Mouse (Mus musculus): ENCODE measurements around the gene Tead2. TPM values are rescaled to one million over a fixed set of nuclear protein-coding genes. Genes with fewer than 3 reads are reported as not detected.
A peak's percentile ranks its signal among the peaks of the same experiment; 100 is the strongest.

The Tead2 gene
- polyA plus RNA-seq, 1 experiment from 2014 or later = 5.1 TPM

DNA sequence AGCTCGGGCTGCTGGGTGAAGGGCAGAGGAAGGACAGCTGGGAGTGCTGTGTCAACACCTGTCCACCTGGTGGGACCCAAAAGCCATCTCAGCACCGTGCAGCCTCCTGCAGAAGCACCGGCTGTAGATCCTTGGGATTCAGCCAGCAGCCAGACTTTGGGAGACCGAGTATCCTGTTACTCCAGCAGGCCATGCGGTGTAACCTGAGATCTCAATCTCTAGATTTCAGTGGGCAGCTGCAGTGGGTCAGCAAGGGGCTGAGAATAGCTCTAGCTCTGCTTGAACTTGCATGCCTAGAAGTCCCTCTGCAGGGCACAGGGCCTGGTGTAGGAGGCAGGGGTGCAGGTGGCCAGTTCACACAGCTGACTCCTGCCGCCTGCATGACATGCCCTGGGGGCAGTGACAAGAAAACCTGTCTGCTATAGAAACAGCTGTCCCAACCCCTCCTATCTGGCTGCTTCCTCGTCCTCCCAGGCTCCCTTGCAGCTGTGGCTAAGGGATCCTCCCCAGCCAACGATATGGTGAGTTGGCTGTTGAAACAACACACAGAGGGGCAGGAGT, 23.7 kb upstream of the Tead2 start:
- no peak for DNase-seq (ENCODE audit: low spot score)

- no peak for DNase-seq (ENCODE audit: low spot score)
Measured at GRCm38 (mm10) chr7:45192585-45193310, 22.8 kb upstream of the Tead2 start.

- DNase-seq (ENCODE audit: low spot score) = no peak
Measured at GRCm38 (mm10) chr7:45193406-45193805, 22.1 kb upstream of the Tead2 start.

- DNase-seq (ENCODE audit: low spot score) = no peak
Measured at GRCm38 (mm10) chr7:45193871-45194785, 21.4 kb upstream of the Tead2 start.

- DNase-seq (ENCODE audit: low spot score) = no peak
Measured at GRCm38 (mm10) chr7:45195341-45196175, 20.0 kb upstream of the Tead2 start.

DNA sequence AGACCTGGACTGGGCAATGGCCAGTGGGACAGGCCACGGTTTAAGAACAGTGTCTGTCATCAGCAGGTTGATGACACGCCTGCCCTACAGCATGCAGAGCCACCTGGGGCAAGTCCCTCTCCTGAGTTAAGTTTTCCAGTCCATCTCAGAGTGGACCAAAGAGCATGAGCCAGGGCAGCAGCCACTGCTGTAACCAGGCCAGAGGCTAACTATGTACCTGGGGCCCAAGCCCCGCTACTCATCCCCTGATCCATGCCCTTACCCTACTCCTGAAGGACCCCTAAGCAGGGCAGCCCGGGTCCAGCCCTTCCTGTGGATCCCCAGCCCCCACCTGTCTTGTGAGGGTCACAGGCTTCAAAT, 19.4 kb upstream of the Tead2 start:
- no peak for DNase-seq (ENCODE audit: low spot score)

GRCm38 (mm10) chr7:45196994-45197393, 18.6 kb upstream of the Tead2 start:
- no peak for DNase-seq (ENCODE audit: low spot score)

DNA sequence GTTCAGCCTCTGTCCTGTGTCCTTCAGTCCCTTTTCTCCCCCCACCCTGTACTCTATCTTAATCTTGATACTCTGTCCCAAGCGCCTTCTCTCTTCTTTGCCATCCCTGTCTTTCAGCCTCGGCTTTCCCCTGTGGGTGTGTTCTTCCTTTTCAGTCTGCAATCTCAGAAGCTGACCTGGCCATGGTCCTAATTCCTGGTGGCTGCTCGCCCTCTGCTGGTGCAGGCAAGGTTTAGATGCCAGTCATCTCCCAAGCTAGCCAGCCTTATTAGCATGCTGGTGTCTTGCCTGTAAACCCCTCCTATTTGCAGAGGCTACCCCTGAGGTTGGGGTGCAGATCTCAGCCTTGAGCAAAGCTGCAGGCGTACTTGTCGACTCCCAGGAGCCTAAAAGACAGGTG, 17.1 kb upstream of the Tead2 start:
- no peak for DNase-seq (ENCODE audit: low spot score)

GRCm38 (mm10) chr7:45198961-45199360, 16.6 kb upstream of the Tead2 start:
- no peak for DNase-seq (ENCODE audit: low spot score)

DNA sequence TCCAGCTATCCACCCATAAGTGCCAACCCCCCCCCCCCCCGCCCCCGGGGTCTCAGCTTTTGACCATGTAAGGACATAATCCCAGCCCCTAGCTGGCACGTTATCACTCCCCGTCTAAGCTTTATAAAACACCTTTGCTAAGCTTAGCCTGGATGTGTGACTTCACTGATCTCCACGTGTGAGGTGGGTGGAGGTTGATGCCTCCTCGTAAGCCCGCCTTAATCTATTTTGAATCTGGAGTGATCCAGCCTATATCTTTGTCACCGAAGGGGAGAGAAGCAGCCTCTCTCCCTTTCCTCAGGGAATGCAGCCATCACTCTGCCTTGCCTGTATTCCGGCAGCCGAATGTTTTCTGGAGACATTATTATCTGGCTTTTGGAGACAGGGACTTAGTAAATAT, 12.9 kb upstream of the Tead2 start:
- DNase-seq (ENCODE audit: low spot score) = no peak

- peak; percentile 97 for DNase-seq (ENCODE audit: low spot score)
Measured at GRCm38 (mm10) chr7:45204380-45205143, 11.0 kb upstream of the Tead2 start, which contains the start of gene Ccdc155. Gene Ccdc155, minus strand, starts transcription at chr7:45204892.

DNA sequence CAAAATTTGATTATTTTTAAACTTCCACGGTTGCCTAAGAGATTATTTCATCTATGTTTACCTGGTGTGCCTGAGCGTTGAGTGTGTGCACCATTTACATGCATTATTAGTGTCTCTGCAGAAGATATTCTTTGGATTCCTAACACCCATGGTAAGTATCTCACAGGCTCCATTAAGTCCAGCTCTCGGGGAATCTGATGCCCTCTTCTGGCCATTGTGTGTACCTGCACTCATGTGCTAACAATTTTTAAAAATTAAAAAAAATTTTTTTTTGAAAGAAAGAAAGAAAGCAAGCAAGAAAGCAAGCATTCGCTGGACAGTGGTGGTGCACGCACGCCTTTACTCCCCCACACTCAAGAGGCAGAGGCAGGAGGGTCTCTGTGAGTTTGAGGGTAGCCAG, 7.3 kb upstream of the Tead2 start:
- peak; percentile 5 for DNase-seq (ENCODE audit: low spot score)

- peak; percentile 16 for DNase-seq (ENCODE audit: low spot score)
Measured at GRCm38 (mm10) chr7:45211070-45211469, 4.5 kb upstream of the Tead2 start.

DNA sequence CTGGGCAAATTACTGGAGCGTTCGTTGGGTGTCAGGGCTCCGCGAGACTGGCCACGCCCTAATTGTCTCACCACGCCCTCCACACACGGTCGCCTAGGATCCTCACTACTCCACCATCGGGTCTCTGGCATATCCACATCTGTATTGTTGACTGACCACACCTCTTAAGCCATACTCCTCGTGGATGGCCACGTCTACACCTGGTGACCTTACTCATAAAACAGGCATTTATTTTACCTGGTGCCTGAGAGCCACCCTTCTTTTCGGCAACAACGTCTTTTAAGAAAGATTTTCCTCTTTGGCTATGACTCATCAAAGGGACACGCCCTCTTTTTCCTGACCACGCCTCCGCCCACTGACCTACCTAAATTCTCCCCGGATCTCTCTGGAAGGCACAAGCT, 3.7 kb upstream of the Tead2 start, which contains the start of gene Dkkl1:
Gene Dkkl1 (minus strand): TSS at position 297 of the 401 bp plus-strand sequence.
- DNase-seq (ENCODE audit: low spot score) = peak; percentile 11

DNA sequence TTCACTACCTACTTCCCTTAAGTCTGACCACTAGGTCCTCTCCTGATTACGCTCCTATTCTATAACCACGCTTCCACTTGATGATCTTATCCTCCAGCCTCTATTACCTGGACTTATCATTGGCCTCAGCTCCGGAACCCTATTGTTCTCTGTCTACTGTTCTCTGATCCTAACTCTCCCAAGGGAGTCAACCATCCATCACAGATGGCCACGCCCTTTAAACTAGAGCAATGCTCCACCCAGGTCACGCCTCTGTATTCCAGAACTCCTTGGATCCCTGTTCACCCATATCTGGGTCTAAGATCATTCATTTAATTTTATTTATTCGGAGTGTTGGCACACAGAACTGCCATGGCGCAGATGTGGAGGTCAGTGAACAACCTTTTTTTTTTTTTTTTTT, 3.2 kb upstream of the Tead2 start:
- no peak for DNase-seq (ENCODE audit: low spot score)

DNA sequence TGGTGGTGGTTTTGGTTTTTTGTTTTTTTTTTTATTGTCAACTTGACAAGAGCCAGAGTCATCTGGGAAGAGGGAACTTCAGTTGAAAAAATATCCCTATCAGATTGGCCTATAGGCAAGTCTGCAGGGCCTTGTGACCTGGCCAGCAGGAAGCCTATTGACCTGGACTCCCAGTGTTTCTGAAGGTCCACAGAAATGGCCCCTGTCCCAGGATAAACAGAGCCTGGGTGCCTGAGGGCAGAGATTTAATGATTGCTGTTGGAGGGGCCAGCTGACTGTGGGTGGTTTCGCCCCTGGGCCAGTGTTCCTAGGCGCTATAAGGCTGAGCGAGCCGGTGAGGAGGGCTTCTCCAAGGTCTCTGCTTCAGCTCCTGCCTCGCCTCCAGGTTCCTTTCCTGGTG, 1.8 kb upstream of the Tead2 start:
- DNase-seq (ENCODE audit: low spot score) = no peak

GRCm38 (mm10) chr7:45216442-45217183, 1.1 kb downstream of the Tead2 start:
- no peak for DNase-seq (ENCODE audit: low spot score)

GRCm38 (mm10) chr7:45221680-45222079, 6.1 kb downstream of the Tead2 start:
- DNase-seq (ENCODE audit: low spot score) = no peak

DNA sequence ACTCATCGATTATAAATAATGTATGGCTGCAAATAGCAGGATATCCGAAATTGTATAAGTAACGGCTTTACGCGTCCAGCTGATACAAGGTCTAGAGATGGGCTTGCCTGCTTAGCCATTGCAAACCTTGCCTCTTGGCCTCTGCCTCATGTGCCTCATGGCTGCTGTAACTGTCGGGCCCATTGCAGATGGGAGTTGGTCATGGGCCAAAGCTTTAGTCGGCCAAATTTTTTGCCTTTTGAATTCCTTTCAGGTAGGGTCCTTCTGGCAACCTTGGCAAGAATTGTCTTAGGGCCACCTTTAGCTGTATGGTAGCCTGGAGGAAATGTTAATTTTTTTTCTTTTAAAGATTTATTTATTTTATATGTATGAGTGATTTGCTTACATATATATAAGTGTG, 9.3 kb downstream of the Tead2 start:
- DNase-seq (ENCODE audit: low spot score) = no peak

DNA sequence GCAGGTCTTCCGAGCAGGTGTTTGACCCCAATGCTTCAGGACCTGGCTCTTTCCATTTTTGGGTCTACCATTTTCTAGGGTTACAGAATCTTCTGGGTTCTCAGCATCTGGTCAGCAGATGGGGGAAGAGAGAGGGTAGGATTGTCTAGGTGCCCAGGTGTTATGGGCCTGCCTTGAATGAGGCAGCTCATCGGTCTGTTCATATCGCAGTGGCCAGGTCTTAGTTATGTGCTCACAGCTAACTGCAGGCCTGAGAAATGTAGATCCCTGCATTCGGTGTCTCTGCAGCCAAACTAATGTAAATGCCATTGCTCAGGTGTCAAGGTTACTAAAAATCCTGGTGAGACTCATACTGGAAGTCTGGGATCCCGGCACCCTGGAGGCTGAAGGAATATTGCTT, 10.9 kb downstream of the Tead2 start:
- DNase-seq (ENCODE audit: low spot score) = no peak

All from thymus, postnatal 0 days (tissue).